Comparison of ENCODE assay signal across 22 mouse cellular contexts in genomic region chr13:5550354-5550753, GRCm38 (mm10).
"Had no signal": no experiment of that assay in that cellular context is flagged by ENCODE, and none has a peak within 500 bp of the region (broad histone marks: within the 10 kb centered on the region; RNA-seq: fewer than 3 reads in every experiment).

No protein-coding gene starts in this region.

- H3K36me3 ChIP-seq: limb, embryonic 12.5 days; limb, embryonic 15.5 days; midbrain, embryonic 10.5 days; midbrain, embryonic 13.5 days had no signal

- H3K4me3 ChIP-seq: layer of hippocampus, adult 2 months; limb, embryonic 12.5 days; limb, embryonic 15.5 days; megakaryocyte, embryonic 14.5 days; midbrain, embryonic 10.5 days; midbrain, embryonic 13.5 days had no signal

- H3K4me1 ChIP-seq: limb, embryonic 15.5 days; midbrain, embryonic 10.5 days; midbrain, embryonic 13.5 days had no signal

- H3K27me3 ChIP-seq: limb, embryonic 12.5 days; limb, embryonic 15.5 days; megakaryocyte, embryonic 14.5 days; midbrain, embryonic 13.5 days had no signal

- ATAC-seq: liver, postnatal 0 days; midbrain, embryonic 13.5 days had no signal

- H3K9me3 ChIP-seq: limb, embryonic 12.5 days; limb, embryonic 15.5 days; midbrain, embryonic 10.5 days; midbrain, embryonic 13.5 days had no signal

- H3K9ac ChIP-seq: limb, embryonic 12.5 days; limb, embryonic 15.5 days; liver, embryonic 14.5 days; liver, postnatal 0 days; lung, embryonic 14.5 days; midbrain, embryonic 13.5 days had no signal

- H3K4me2 ChIP-seq: limb, embryonic 12.5 days; limb, embryonic 15.5 days; liver, embryonic 11.5 days; lung, embryonic 14.5 days; midbrain, embryonic 13.5 days had no signal

- DNase-seq: kidney, adult 2 months; layer of hippocampus, adult 9-11 months; left cerebral cortex, postnatal 4 days; liver, postnatal 0 days; lung, embryonic 14.5 days; lung, postnatal 10 days; lung, postnatal 36 days; right cerebral cortex, adult 18-20 months; right cerebral cortex, postnatal 14 days; right cerebral cortex, postnatal 4 days; spleen, adult 18-20 months; thymus, adult 2 months; thymus, postnatal 14 days had no signal

- H3K27ac ChIP-seq: kidney, postnatal 0 days; layer of hippocampus, adult 2 months; limb, embryonic 12.5 days; limb, embryonic 15.5 days; liver, embryonic 14.5 days; midbrain, embryonic 10.5 days; midbrain, embryonic 13.5 days had no signal
